Mouse (Mus musculus) forebrain, embryonic 14.5 days (tissue): ENCODE results near the gene Pcsk5. TPM values are rescaled to one million over a fixed set of nuclear protein-coding genes. Genes with fewer than 3 reads are reported as not detected.

ENCODE experiments used
- ATAC-seq: fragments of 200-750 bp; cut with Nextera tagmentation; 2 replicates; pipeline ENCODE4 v1.8.0; 2017; ENCODE audit warnings: mild to moderate bottlenecking, moderate library complexity
- DNase-seq: peaks from one replicate; pipeline ENCODE4 v3.0.0-alpha.2; 2015; ENCODE audit warnings: low spot score
- H3K27ac ChIP-seq: fragments of 300-500 bp; sonication (generic); 2 replicates; pipeline ENCODE4 v1.5.1; 2014; ENCODE audit warnings: low read depth, mild to moderate bottlenecking, control low read depth, low read length, moderate library complexity
- H3K27me3 ChIP-seq: fragments of 300-500 bp; sonication (generic); replicated peaks from 2 replicates; pipeline ENCODE4 v1.6.1; 2014; ENCODE audit warnings: low read length, control low read depth, mixed read lengths; ENCODE audit not compliant: control insufficient read depth, insufficient read depth
- H3K36me3 ChIP-seq: fragments of 300-500 bp; sonication (generic); 2 replicates; pipeline ENCODE4 v1.6.1; 2014; ENCODE audit warnings: low read length, control low read depth; ENCODE audit not compliant: control insufficient read depth, insufficient read depth
- H3K4me1 ChIP-seq: fragments of 300-500 bp; sonication (generic); 2 replicates; pipeline ENCODE4 v1.6.1; 2014; ENCODE audit warnings: antibody characterized with exemption, low read length, control low read depth; ENCODE audit not compliant: control insufficient read depth, insufficient read depth
- H3K4me2 ChIP-seq: fragments of 300-500 bp; sonication (generic); 2 replicates; pipeline ENCODE4 v1.6.1; 2014; ENCODE audit warnings: mild to moderate bottlenecking, control low read depth, low read length
- H3K4me3 ChIP-seq: fragments of 300-500 bp; sonication (generic); 2 replicates; pipeline ENCODE4 v1.5.1; 2014; ENCODE audit warnings: low read depth, low read length, control low read depth
- H3K9ac ChIP-seq: fragments of 300-500 bp; sonication (generic); 2 replicates; pipeline ENCODE4 v1.6.1; 2014; ENCODE audit warnings: mild to moderate bottlenecking, low read length, control low read depth, moderate library complexity
- H3K9me3 ChIP-seq: fragments of 300-500 bp; sonication (generic); replicated peaks from 2 replicates; pipeline ENCODE4 v1.6.1; 2016; ENCODE audit warnings: low read length, control low read depth, mixed read lengths; ENCODE audit not compliant: control insufficient read depth
- WGBS: fragments of 180-500 bp; shearing (Covaris S2); extraction: QIAGEN DNeasy Blood & Tissue Kit; methylation state at CpG from one replicate; pipeline ENCODE4 v1.1.7; 2014; 5-methylcytosine and 5-hydroxymethylcytosine counted together
- polyA plus RNA-seq: library from polyadenylated mRNA; unstranded; fragments of >200 nt; fragmentation: Nextera tagmentation; extraction: Ambion mirVana; gene quantifications from 2 replicates; pipeline ENCODE4 v1.2.1, GENCODE M21; 2014

Gene Pcsk5
- polyA plus RNA-seq, 1 experiment from 2014 or later = 3.8 TPM

DNA sequence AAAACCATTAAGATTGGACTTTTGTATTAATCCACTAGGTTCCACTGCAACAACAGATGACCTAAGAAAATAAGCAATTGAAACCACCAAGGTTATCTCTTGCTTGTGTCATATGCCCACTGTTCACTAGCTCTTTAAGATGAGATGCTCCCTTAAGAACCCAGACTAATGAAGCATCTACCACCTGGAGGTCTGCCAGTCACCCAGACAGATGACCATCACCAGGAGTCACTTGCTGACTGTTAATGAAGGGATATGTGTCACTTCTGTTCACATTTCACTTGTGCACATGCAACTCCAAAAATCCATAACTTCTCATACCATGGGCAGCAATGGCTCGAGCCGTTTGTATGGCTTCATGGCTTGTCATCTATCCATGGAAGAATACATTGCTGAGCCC, 17.4 kb downstream of the Pcsk5 start:
- Histone ChIP-seq H3K4me2 (no peak overlapping the region), H3K4me3 (no peak overlapping the region), H3K27ac (no peak overlapping the region), H3K36me3 (no peaks in the 10 kb centered on the region), H3K9me3 (no peaks in the 10 kb centered on the region), H3K4me1 (no peaks in the 10 kb centered on the region), H3K9ac (no peak overlapping the region), H3K27me3 (no peaks in the 10 kb centered on the region)
- DNase-seq (no peak), ATAC-seq (no peak)
- WGBS = 99% methylated on average over 2 of the region's 2 CpGs

DNA sequence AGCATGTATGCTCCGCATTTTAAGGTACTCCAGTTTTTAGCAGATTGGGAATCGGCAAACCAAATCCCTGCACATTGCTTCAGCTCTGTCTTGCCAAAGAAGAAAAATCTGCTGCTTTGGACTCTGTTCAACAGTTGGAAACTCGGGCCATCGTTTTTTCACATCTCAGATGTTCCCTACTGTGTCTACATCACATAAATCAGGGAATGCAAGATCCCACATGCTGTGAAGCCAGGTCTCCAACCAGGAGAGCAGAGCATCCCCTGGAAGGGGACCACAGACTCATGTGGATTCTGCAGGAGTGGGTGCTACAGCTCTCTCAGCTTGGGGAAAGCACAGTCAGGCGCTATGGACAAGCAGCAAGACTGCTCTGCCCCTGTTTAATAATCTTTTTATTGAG, 18.4 kb downstream of the Pcsk5 start:
- no peak overlapping the region for H3K9ac ChIP-seq
- H3K4me2 ChIP-seq = no peak overlapping the region
- no peaks in the 10 kb centered on the region for H3K36me3 ChIP-seq
- no peaks in the 10 kb centered on the region for H3K4me1 ChIP-seq
- H3K27me3 ChIP-seq = no peaks in the 10 kb centered on the region
- no peaks in the 10 kb centered on the region for H3K9me3 ChIP-seq
- no peak overlapping the region for H3K27ac ChIP-seq
- WGBS = 80% methylated on average over 5 of the region's 5 CpGs
- H3K4me3 ChIP-seq = no peak overlapping the region
- peak; percentile 24 for DNase-seq
- peak; percentile 40; the same call in 1 of the 2 replicates for ATAC-seq

DNA sequence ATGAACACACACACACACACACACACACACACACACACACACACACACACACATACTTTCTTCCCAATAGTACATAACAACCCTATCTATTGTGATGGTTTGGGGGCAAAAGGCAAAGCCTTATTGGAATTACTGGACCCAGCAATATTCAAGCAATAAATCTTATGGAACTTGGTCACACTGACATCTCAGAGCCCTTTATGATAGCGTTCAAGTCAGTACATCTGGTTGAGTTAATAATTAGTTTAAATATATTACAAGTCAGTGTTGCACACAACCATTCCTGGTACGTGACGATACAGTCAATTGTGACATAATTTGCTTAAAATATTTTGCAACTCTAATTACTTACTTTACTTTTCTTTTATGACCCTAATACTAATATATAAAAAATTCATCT, 22.4 kb downstream of the Pcsk5 start:
- DNase-seq (no peak), ATAC-seq (no peak)
- Histone ChIP-seq H3K9ac (no peak overlapping the region), H3K4me1 (no peaks in the 10 kb centered on the region), H3K36me3 (no peaks in the 10 kb centered on the region), H3K4me3 (no peak overlapping the region), H3K9me3 (no peaks in the 10 kb centered on the region), H3K4me2 (no peak overlapping the region), H3K27me3 (no peaks in the 10 kb centered on the region), H3K27ac (no peak overlapping the region)
- WGBS = 96% methylated on average over 3 of the region's 3 CpGs

DNA sequence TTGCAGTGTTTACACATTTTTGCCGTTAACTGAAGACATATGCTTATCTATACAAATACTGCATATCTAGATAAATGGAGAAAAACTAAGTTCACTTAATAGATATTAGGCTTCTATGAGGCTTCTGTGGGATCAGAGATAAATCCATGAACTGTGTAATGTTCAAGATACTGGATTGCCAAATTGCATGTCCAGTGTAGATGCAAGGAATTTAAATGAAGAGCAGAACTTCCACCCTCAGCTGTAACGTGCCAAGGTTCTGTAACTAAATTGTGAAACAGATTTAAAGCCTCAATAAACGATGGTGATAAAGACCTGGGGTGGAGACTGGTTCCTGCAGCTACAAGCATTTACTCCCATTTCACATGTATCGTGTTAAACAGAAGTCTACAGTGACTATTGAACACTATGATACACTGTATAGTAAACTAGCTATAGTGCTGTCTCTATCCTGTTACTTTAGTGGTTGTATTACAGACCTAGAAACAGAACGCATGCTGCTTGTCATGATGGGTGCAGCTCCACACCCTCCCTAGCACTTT, 23.9 kb downstream of the Pcsk5 start:
- 85% methylated on average over 5 of the region's 5 CpGs for WGBS
- H3K4me3 ChIP-seq = no peak overlapping the region
- no peak overlapping the region for H3K4me2 ChIP-seq
- H3K36me3 ChIP-seq = no peaks in the 10 kb centered on the region
- H3K9me3 ChIP-seq = no peaks in the 10 kb centered on the region
- H3K9ac ChIP-seq = no peak overlapping the region
- DNase-seq (no peak), ATAC-seq (no peak)
- H3K27ac ChIP-seq = no peak overlapping the region
- H3K4me1 ChIP-seq = no peaks in the 10 kb centered on the region
- H3K27me3 ChIP-seq = no peaks in the 10 kb centered on the region

DNA sequence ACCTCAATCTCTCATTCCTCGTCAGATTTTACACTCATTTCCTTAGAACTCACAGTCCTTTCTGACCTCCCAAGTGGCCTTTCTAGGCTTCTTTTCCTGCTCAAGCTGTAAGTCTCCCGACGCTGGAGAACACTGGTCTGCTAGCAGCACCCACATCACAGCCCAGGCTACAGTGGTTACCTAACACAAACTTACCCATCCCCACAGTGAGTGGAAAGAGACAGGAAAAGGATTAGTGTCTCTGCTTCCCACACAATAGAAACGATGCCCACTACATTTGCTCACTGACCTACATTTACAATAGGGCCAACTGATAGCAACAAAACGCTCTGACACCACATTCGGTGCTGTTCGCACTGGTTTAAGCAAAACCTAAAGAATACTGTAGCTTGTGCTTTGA, 24.8 kb downstream of the Pcsk5 start:
- no peaks in the 10 kb centered on the region for H3K4me1 ChIP-seq

DNA sequence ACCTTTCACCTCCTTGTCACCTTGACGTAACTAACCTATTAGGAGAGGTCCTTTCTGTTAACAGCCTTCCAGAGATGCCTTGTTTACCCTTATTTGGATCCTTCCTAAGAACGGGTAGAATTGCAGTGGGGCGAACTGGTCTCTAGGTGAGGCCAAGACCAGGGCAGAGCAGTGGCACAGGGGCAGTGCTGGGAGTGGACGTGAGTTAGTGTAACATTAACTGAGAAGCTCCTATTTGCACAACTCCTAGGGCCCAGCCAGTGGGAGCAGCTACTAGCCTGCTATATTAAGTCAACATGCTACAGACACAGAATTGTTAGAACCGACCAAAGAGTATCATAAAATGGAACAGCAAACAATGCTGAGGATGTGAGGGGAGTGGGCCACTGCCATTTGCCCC, 30.8 kb downstream of the Pcsk5 start:
- H3K4me1 ChIP-seq = no peaks in the 10 kb centered on the region
- no peaks in the 10 kb centered on the region for H3K27me3 ChIP-seq
- no peak for ATAC-seq
- no peak for DNase-seq
- H3K36me3 ChIP-seq = no peaks in the 10 kb centered on the region
- H3K9ac ChIP-seq = no peak overlapping the region
- no peak overlapping the region for H3K4me3 ChIP-seq
- H3K27ac ChIP-seq = no peak overlapping the region
- H3K9me3 ChIP-seq = no peaks in the 10 kb centered on the region
- no peak overlapping the region for H3K4me2 ChIP-seq
- 89% methylated on average over 5 of the region's 5 CpGs for WGBS

More for the DNA sequence above, 24.8 kb downstream of the Pcsk5 start:
- Histone ChIP-seq H3K9me3 (no peaks in the 10 kb centered on the region), H3K4me3 (no peak overlapping the region), H3K36me3 (no peaks in the 10 kb centered on the region), H3K27ac (no peak overlapping the region), H3K27me3 (no peaks in the 10 kb centered on the region), H3K9ac (no peak overlapping the region), H3K4me2 (no peak overlapping the region)
- no peak for DNase-seq
- ATAC-seq = no peak
- 75% methylated on average over 7 of the region's 7 CpGs for WGBS

DNA sequence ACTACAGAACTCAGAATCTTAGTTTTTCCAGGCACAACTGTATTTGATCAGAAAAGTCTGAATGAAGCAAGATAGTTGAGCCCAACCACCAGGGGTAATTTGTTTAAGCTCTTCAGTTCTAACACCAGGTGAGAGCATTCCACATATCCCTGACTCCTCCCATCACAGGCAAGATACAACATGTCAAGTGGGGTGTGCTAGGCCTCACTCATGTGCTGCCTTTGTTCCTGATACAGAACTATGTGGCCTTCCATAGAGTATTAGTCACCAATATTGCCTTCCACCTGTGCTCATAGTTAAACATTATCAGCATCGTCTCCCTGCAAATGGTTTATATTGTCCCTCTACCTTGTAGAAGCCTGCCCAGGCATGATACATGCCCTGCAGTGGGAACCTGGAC, 36.6 kb downstream of the Pcsk5 start:
- Histone ChIP-seq H3K4me1 (no peaks in the 10 kb centered on the region), H3K36me3 (no peaks in the 10 kb centered on the region), H3K9ac (no peak overlapping the region), H3K27me3 (no peaks in the 10 kb centered on the region), H3K4me3 (no peak overlapping the region), H3K9me3 (no peaks in the 10 kb centered on the region), H3K4me2 (no peak overlapping the region), H3K27ac (no peak overlapping the region)
- no peak for DNase-seq
- ATAC-seq = no peak
- WGBS = 96% methylated on average over 1 of the region's 1 CpGs

DNA sequence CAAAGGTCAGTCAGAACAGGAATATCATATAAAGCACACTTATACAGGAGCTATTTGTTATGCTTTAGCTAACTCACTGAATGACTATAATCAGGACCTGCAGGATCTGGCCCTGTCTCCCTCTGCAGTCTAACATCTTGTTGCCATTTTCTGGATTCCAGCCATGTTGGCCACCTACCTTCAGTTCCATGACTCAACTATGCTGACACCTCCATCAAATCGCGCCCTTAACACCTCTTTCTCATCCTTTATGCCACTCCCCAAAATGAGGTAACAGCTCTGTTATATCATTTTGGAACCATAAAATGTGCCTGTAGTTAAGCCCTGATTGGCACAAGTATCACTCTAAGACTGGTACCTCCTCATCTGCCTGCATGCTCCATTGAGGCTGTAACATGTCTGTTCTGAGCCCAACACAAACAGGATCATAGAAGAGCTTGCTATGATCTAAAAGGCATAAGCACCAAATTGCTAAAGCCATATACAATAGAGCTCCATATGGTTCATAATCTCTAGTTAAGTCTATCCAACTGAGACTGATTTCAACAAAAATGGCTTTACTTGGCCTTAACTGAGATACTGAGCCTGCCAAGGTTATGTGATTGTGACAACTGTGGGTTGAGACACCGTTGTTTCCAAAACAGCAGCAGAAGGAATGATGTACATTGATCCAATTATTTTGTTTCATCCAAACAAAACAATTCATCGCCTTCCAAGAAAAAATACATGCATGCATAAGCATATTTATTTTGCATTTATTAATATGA, 37.8 kb downstream of the Pcsk5 start:
- no peak overlapping the region for H3K9ac ChIP-seq
- DNase-seq = peak; percentile 12
- 88% methylated on average over 4 of the region's 4 CpGs for WGBS

DNA sequence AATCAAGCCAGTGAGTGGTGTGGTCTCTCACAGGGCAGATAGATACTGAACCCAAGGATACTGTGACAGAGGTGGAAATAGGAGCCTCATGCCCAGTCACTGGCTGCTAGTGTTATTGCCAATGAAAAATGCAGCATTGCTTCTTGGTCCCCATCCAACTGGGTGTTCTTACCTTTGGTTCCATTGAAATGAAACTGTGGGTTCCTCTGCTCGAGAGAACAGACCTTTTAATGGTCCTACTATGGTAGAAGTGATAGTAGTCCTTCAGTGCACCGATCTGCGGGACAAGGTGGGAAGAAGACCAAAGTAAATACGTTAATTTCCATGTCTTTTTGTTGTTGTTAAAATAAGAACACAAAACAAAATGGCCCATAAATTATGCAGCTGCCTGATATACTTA, 44.0 kb downstream of the Pcsk5 start:
- no peak overlapping the region for H3K4me2 ChIP-seq
- DNase-seq = no peak
- WGBS = 87% methylated on average over 4 of the region's 4 CpGs

More for the DNA sequence above, 37.8 kb downstream of the Pcsk5 start:
- Histone ChIP-seq H3K27me3 (no peaks in the 10 kb centered on the region), H3K4me1 (no peaks in the 10 kb centered on the region), H3K4me3 (no peak overlapping the region), H3K9me3 (no peaks in the 10 kb centered on the region), H3K36me3 (no peaks in the 10 kb centered on the region), H3K4me2 (no peak overlapping the region), H3K27ac (no peak overlapping the region)
- ATAC-seq = no peak

More for the DNA sequence above, 44.0 kb downstream of the Pcsk5 start:
- Histone ChIP-seq H3K27ac (no peak overlapping the region), H3K4me1 (no peaks in the 10 kb centered on the region), H3K27me3 (no peaks in the 10 kb centered on the region), H3K4me3 (no peak overlapping the region), H3K36me3 (no peaks in the 10 kb centered on the region), H3K9me3 (no peaks in the 10 kb centered on the region), H3K9ac (no peak overlapping the region)
- no peak for ATAC-seq
